Mouse (Mus musculus): Measurements from ENCODE around the gene Tle4.

DNA sequence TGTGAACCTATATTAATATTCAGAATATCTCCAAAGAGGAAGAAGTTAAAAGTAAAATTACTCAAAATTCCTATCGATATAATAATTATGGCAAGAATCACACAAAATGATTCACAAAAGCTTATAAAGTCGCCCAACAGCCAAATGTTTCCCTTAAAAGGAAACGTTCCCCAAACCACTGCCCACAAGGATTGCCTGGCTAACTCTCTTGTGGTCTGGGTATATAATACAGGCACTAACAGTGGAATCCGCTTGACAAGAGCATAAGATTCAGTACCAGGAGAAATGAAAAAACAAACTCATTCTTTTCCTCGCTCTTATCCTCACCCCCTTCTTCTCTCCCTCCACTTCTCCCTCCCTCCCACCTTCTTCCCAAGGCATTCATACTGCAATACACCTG, 19.2 kb downstream of the Tle4 start:
- no peak for TF ChIP-seq CTCF (IDR thresholded peaks at IDR 0.05; ENCODE audit: insufficient read depth, low read length)
- TF ChIP-seq POLR2A (IDR thresholded peaks at IDR 0.05; ENCODE audit: borderline replicate concordance, extremely low read depth, low read depth, low read length), result no peak

Data from lung, adult 2 months (tissue).